9 mouse cellular contexts compared by ENCODE assay signal in genomic region chr4:40970592-40970841, GRCm38 (mm10). TPM values are rescaled to one million over a fixed set of nuclear protein-coding genes. Genes with fewer than 3 reads are reported as not detected.
DNase-seq lines count a peak whose midpoint lies in the region; ATAC-seq and TF ChIP-seq lines count a peak whose summit lies in the region.
"Had no signal": no experiment of that assay in that cellular context is flagged by ENCODE, and none has a peak within 500 bp of the region (broad histone marks: within the 10 kb centered on the region; RNA-seq: fewer than 3 reads in every experiment).

No protein-coding gene starts in this region.

- H3K9me3 ChIP-seq in embryonic facial prominence, embryonic 15.5 days (replicated peaks) = no peaks in the 10 kb centered on the region
- no peaks in the 10 kb centered on the region for H3K9me3 ChIP-seq in intestine, embryonic 16.5 days (ENCODE audit: control insufficient read depth, low read length)
- no peaks in the 10 kb centered on the region for H3K9me3 ChIP-seq in neural tube, embryonic 13.5 days

- TF ChIP-seq CTCF in lung, adult 2 months (IDR thresholded peaks at IDR 0.05; ENCODE audit: insufficient read depth, low read length) = no peak

- H3K27ac ChIP-seq in embryonic facial prominence, embryonic 15.5 days (replicated peaks) = peak overlapping the region; percentile 92
- H3K27ac ChIP-seq in intestine, embryonic 16.5 days (ENCODE audit: low read length) = peak overlapping the region; percentile 97
- H3K27ac ChIP-seq in neural tube, embryonic 13.5 days (replicated peaks) = peak overlapping the region; percentile 93

- peak overlapping the region; percentile 89 for H3K9ac ChIP-seq in embryonic facial prominence, embryonic 15.5 days
- peak overlapping the region; percentile 91 for H3K9ac ChIP-seq in intestine, embryonic 16.5 days (ENCODE audit: low read depth, low read length)
- peak overlapping the region; percentile 91 for H3K9ac ChIP-seq in neural tube, embryonic 13.5 days

- under 1% methylated on average over 16 of the region's 16 CpGs for WGBS in lung, adult 2 months
- WGBS in embryonic facial prominence, embryonic 15.5 days = under 1% methylated on average over 15 of the region's 16 CpGs
- WGBS in intestine, embryonic 16.5 days = 0% methylated on average over 15 of the region's 16 CpGs
- under 1% methylated on average over 15 of the region's 16 CpGs for WGBS in neural tube, embryonic 13.5 days

- H3K36me3 ChIP-seq in embryonic facial prominence, embryonic 15.5 days = peaks cover 27% of the 10 kb centered on the region
- peaks cover 5% of the 10 kb centered on the region for H3K36me3 ChIP-seq in intestine, embryonic 16.5 days (ENCODE audit: control insufficient read depth, insufficient read depth, low read length)
- H3K36me3 ChIP-seq in neural tube, embryonic 13.5 days = peaks cover 27% of the 10 kb centered on the region

- H3K4me3 ChIP-seq in lung, adult 2 months (replicated peaks; ENCODE audit: extremely low read depth, low read depth, low read length) = peak overlapping the region; percentile 97
- H3K4me3 ChIP-seq in embryonic facial prominence, embryonic 15.5 days (replicated peaks) = peak overlapping the region; percentile 98
- peak overlapping the region; percentile 96 for H3K4me3 ChIP-seq in intestine, embryonic 16.5 days (ENCODE audit: low read length)
- H3K4me3 ChIP-seq in neural tube, embryonic 13.5 days = peak overlapping the region; percentile 95

- H3K27me3 ChIP-seq in embryonic facial prominence, embryonic 15.5 days = no peaks in the 10 kb centered on the region
- H3K27me3 ChIP-seq in intestine, embryonic 16.5 days (replicated peaks; ENCODE audit: control insufficient read depth, insufficient read depth, low read length) = no peaks in the 10 kb centered on the region
- H3K27me3 ChIP-seq in neural tube, embryonic 13.5 days = no peaks in the 10 kb centered on the region

- H3K4me1 ChIP-seq in lung, adult 2 months (ENCODE audit: control insufficient read depth, insufficient read depth, low read length) = peaks cover 7% of the 10 kb centered on the region; the same call in 1 of the 2 replicates
- H3K4me1 ChIP-seq in embryonic facial prominence, embryonic 15.5 days = peaks cover 21% of the 10 kb centered on the region
- H3K4me1 ChIP-seq in intestine, embryonic 16.5 days (ENCODE audit: control insufficient read depth, insufficient read depth, low read length) = peaks cover 11% of the 10 kb centered on the region; the same call in 1 of the 2 replicates
- peaks cover 23% of the 10 kb centered on the region for H3K4me1 ChIP-seq in neural tube, embryonic 13.5 days (replicated peaks)

- ATAC-seq in embryonic facial prominence, embryonic 15.5 days (ENCODE audit: insufficient number of reproducible peaks, low FRiP score, low TSS enrichment, low read depth) = peak; percentile 25; the same call in 1 of the 2 replicates
- peak; percentile 46 for ATAC-seq in intestine, embryonic 16.5 days
- peak; percentile 52 for ATAC-seq in neural tube, embryonic 13.5 days (ENCODE audit: low read depth)

- peak overlapping the region; percentile 65 for H3K4me2 ChIP-seq in embryonic facial prominence, embryonic 15.5 days (replicated peaks)
- peak overlapping the region; percentile 73 for H3K4me2 ChIP-seq in intestine, embryonic 16.5 days (ENCODE audit: low read depth, low read length)
- H3K4me2 ChIP-seq in neural tube, embryonic 13.5 days = peak overlapping the region; percentile 80

- DNase-seq in lung, adult 2 months = no peak
- DNase-seq in lung, postnatal 14 days = no peak
- DNase-seq in layer of hippocampus, adult 9-11 months = no peak
- no peak for DNase-seq in adrenal gland, postnatal 14 days
- DNase-seq in adrenal gland, postnatal 4 days (ENCODE audit: low spot score in 2 of 2) = no peak

- TF ChIP-seq POLR2A in lung, adult 2 months (IDR thresholded peaks at IDR 0.05; ENCODE audit: borderline replicate concordance, extremely low read depth, low read depth, low read length) = no peak

RNA-seq across cellular contexts. Expression of gene Nfx1, which starts 0.2 kb away (rescaled TPM):
- polyA plus RNA-seq in lung, adult 2 months (2012; rRNA removed) = 20.3 and 28.9 TPM in 2 replicates
- polyA plus RNA-seq in embryonic facial prominence, embryonic 15.5 days (2015; fragmentation: Nextera tagmentation; extraction: Ambion mirVana) = 82.3 and 90.2 TPM in 2 replicates
- 69.1 and 70.5 TPM in 2 replicates for polyA plus RNA-seq in intestine, embryonic 16.5 days (2015; fragmentation: Nextera tagmentation; extraction: Ambion mirVana)
- 93.2 and 103 TPM in 2 replicates for polyA plus RNA-seq in neural tube, embryonic 13.5 days (2015; fragmentation: Nextera tagmentation; extraction: Ambion mirVana)
- 63.1 and 69.5 TPM in 2 replicates for total RNA-seq in adrenal gland, postnatal 14 days (2021)
- total RNA-seq in adrenal gland, postnatal 4 days (2021) = 100 to 1,000 TPM; 107 to 110 TPM

RNA-seq across cellular contexts. Expression of gene Chmp5, which starts 22.3 kb away (rescaled TPM):
- polyA plus RNA-seq in lung, adult 2 months (2012; rRNA removed) = 17.3 and 32.0 TPM in 2 replicates
- 112 TPM in 2 replicates for polyA plus RNA-seq in embryonic facial prominence, embryonic 15.5 days (2015; fragmentation: Nextera tagmentation; extraction: Ambion mirVana)
- 103 and 104 TPM in 2 replicates for polyA plus RNA-seq in intestine, embryonic 16.5 days (2015; fragmentation: Nextera tagmentation; extraction: Ambion mirVana)
- 184 and 197 TPM in 2 replicates for polyA plus RNA-seq in neural tube, embryonic 13.5 days (2015; fragmentation: Nextera tagmentation; extraction: Ambion mirVana)
- 74.8 and 78.5 TPM in 2 replicates for total RNA-seq in adrenal gland, postnatal 14 days (2021)
- 10 to 100 TPM; 69.0 to 76.8 TPM for total RNA-seq in adrenal gland, postnatal 4 days (2021)

RNA-seq across cellular contexts. Expression of gene Bag1, which starts 22.4 kb away (rescaled TPM):
- 123 and 198 TPM in 2 replicates for polyA plus RNA-seq in lung, adult 2 months (2012; rRNA removed)
- 206 and 217 TPM in 2 replicates for polyA plus RNA-seq in embryonic facial prominence, embryonic 15.5 days (2015; fragmentation: Nextera tagmentation; extraction: Ambion mirVana)
- polyA plus RNA-seq in intestine, embryonic 16.5 days (2015; fragmentation: Nextera tagmentation; extraction: Ambion mirVana) = 142 and 152 TPM in 2 replicates
- 233 and 247 TPM in 2 replicates for polyA plus RNA-seq in neural tube, embryonic 13.5 days (2015; fragmentation: Nextera tagmentation; extraction: Ambion mirVana)
- total RNA-seq in adrenal gland, postnatal 14 days (2021) = 247 and 248 TPM in 2 replicates
- 100 to 1,000 TPM; 225 to 228 TPM for total RNA-seq in adrenal gland, postnatal 4 days (2021)

RNA-seq across cellular contexts. Expression of gene Spink4, which starts 50.7 kb away (rescaled TPM):
- polyA plus RNA-seq in lung, adult 2 months (2012; rRNA removed) = 15.6 and 43.5 TPM in 2 replicates
- polyA plus RNA-seq in embryonic facial prominence, embryonic 15.5 days (2015; fragmentation: Nextera tagmentation; extraction: Ambion mirVana) = not detected in 2 replicates
- polyA plus RNA-seq in intestine, embryonic 16.5 days (2015; fragmentation: Nextera tagmentation; extraction: Ambion mirVana) = 539 and 560 TPM in 2 replicates
- polyA plus RNA-seq in neural tube, embryonic 13.5 days (2015; fragmentation: Nextera tagmentation; extraction: Ambion mirVana) = not detected in 2 replicates
- 2.3 and 2.8 TPM in 2 replicates for total RNA-seq in adrenal gland, postnatal 14 days (2021)
- total RNA-seq in adrenal gland, postnatal 4 days (2021) = 10 to 100 TPM; 14.6 to 17.7 TPM
- total RNA-seq: left cerebral cortex, adult 8-10 months had no signal
